Mouse (Mus musculus) cerebellum, postnatal 36 days (tissue): ENCODE measurements around the gene Pon2.

Experiments
- DNase-seq, 2 experiments: peaks; one replicate each; pipeline ENCODE4 v3.0.0; 2021 to 2022; ENCODE audit warnings: mixed read lengths in 2 of 2

Pon2 gene

DNA sequence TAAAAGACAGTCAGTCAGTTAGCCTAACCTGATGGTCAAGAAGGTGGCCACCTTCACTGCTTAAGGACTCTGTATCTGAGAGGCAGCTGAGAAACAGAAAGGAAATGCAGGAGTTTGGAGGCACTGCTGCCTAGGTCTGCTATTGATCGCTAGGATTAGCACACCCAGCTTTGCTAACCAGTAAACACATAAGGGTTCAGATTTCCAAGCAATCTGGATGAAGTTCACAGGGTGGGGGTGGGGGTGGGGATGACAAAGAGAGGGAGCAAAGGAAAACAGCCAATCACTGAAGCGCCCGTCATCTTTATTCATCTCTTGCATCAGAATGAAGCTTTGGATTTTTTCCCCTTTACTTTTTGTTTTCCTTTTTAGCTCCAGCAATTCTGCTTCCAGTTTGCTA lies 76.2 kb downstream of the Pon2 start:
- DNase-seq, result no peak

DNA sequence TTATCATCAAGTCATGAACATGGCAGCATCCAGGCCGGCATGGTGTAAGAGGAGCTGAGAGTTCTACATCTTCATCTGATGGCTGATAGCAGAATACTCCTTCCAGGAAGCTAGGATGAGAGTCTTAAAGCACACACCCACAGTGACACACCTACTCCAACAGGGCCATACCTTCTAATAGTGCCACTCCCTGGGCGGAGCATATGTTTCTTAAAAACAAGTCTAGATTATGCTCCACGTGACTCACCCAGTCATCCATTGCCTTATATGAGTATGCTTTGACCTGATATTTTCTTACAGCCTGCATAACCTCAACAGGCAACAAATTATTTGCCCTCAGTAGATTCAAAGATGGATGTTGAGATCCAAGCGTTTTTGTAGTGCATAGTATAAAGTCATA lies 80.1 kb downstream of the Pon2 start:
- no peak for DNase-seq
